Mouse (Mus musculus) embryonic fibroblast, embryonic 13.5 days (primary cell): ENCODE measurements around the gene Evc.

Experiments used
- CTCF ChIP-seq: IDR thresholded peaks from 2 replicates; pipeline ENCODE4 v1.5.1; 2011; ENCODE audit warnings: mild to moderate bottlenecking, control low read depth, low read length, moderate library complexity, borderline replicate concordance; ENCODE audit not compliant: insufficient read depth
- POLR2A ChIP-seq: IDR thresholded peaks from 2 replicates; pipeline ENCODE4 v1.6.1; 2011; ENCODE audit warnings: low read depth, mild to moderate bottlenecking, control low read depth, low read length, moderate library complexity

- no peak for TF ChIP-seq CTCF
- no peak for TF ChIP-seq POLR2A
These were observed 92.5 kb downstream of the Evc start for GRCm38 (mm10) chr5:37244161-37244560.
